Mouse (Mus musculus) right cerebral cortex, postnatal 25 days (tissue): ENCODE results near the gene Olfr1441.

Source experiments
- DNase-seq: peaks from one replicate; pipeline ENCODE4 v3.0.0; 2022

Olfr1441 gene

GRCm38 (mm10) chr19:12417361-12417760 is at the start of gene Olfr1441:
Gene Olfr1441, plus strand, starts transcription at chr19:12417433.
- DNase-seq: no peak

- DNase-seq: no peak
Measured at GRCm38 (mm10) chr19:12373004-12373403, 44.2 kb upstream of the Olfr1441 start.

- DNase-seq: peak; percentile 19
Measured at GRCm38 (mm10) chr19:12374465-12375025, 42.7 kb upstream of the Olfr1441 start.

- no peak for DNase-seq
Measured at GRCm38 (mm10) chr19:12386979-12387378, 30.3 kb upstream of the Olfr1441 start, which contains the start of gene Olfr1440. Gene Olfr1440, plus strand, starts transcription at chr19:12387279.

GRCm38 (mm10) chr19:12413737-12414136 is 3.5 kb upstream of the Olfr1441 start:
- DNase-seq: no peak

GRCm38 (mm10) chr19:12418312-12418711 is 1.1 kb downstream of the Olfr1441 start:
- no peak for DNase-seq

- no peak for DNase-seq
Measured at GRCm38 (mm10) chr19:12420555-12420954, 3.3 kb downstream of the Olfr1441 start.

GRCm38 (mm10) chr19:12421680-12422079 is 4.4 kb downstream of the Olfr1441 start:
- DNase-seq: no peak

GRCm38 (mm10) chr19:12427101-12427500 is 9.9 kb downstream of the Olfr1441 start:
- DNase-seq: no peak

- DNase-seq: no peak
Measured at GRCm38 (mm10) chr19:12427605-12428004, 10.4 kb downstream of the Olfr1441 start, which contains the start of gene Pfpl. Gene Pfpl, plus strand, starts transcription at chr19:12427905.

- no peak for DNase-seq
Measured at GRCm38 (mm10) chr19:12433033-12433432, 15.8 kb downstream of the Olfr1441 start.

- no peak for DNase-seq
Measured at GRCm38 (mm10) chr19:12435011-12435416, 17.8 kb downstream of the Olfr1441 start.

GRCm38 (mm10) chr19:12435750-12436524 is 18.7 kb downstream of the Olfr1441 start:
- no peak for DNase-seq

GRCm38 (mm10) chr19:12439581-12439980 is 22.3 kb downstream of the Olfr1441 start:
- no peak for DNase-seq

- no peak for DNase-seq
Measured at GRCm38 (mm10) chr19:12440103-12440725, 23.0 kb downstream of the Olfr1441 start.

GRCm38 (mm10) chr19:12442560-12442959 is 25.3 kb downstream of the Olfr1441 start:
- DNase-seq: no peak

- no peak for DNase-seq
Measured at GRCm38 (mm10) chr19:12445014-12445413, 27.8 kb downstream of the Olfr1441 start.

- DNase-seq: no peak
Measured at GRCm38 (mm10) chr19:12457401-12458066, 40.3 kb downstream of the Olfr1441 start.

- no peak for DNase-seq
Measured at GRCm38 (mm10) chr19:12459516-12459915, 42.3 kb downstream of the Olfr1441 start.

GRCm38 (mm10) chr19:12460282-12461249 is 43.3 kb downstream of the Olfr1441 start, which contains the start of gene Mpeg1:
Gene Mpeg1, plus strand, starts transcription at chr19:12460779.
- DNase-seq: no peak

GRCm38 (mm10) chr19:12462851-12463721 is 45.9 kb downstream of the Olfr1441 start:
- no peak for DNase-seq
